Mouse (Mus musculus): ENCODE data around the gene Ltk. TPM values are rescaled to one million over a fixed set of nuclear protein-coding genes. Genes with fewer than 3 reads are reported as not detected.

Ltk gene
- 1.6 and 2.7 TPM in 2 replicates for polyA plus RNA-seq (2014; fragmentation: Nextera tagmentation; extraction: Ambion mirVana)

DNA sequence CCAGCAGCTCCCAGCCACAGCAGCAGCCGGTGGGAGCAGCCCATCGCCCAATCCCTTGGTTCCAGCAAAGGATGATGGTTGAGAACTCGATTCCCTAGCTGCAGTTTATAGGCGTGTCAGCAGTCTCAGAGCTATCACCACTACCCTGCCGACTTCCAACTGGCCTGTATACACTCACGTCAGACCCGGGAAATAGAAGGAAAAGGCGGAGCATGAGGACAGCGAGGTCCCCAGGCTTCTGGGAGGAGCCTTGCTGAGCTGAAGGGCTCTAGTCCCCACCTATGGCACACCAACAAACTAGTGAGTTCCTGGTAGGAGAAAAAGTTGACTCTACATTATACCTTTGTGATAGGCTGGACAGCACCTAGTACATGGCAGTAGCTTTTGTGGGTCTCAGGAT is at the start of gene Ltk:
Gene Ltk, minus strand, starts transcription at position 181 of the 400 bp plus-strand sequence.
- no peaks in the 10 kb centered on the region for H3K9me3 ChIP-seq (ENCODE audit: control insufficient read depth, low read length)
- H3K36me3 ChIP-seq (replicated peaks; ENCODE audit: control insufficient read depth, insufficient read depth): peaks cover 15% of the 10 kb centered on the region
- DNase-seq (ENCODE audit: low spot score) (no peak), ATAC-seq (ENCODE audit: low FRiP score) (no peak)
- H3K9ac ChIP-seq: no peak within 1 kb of the TSS
- H3K4me2 ChIP-seq (replicated peaks): peak within 1 kb of the TSS; percentile 97; the same call in 1 of the 2 replicates
- 14% methylated on average over 9 of the region's 9 CpGs for WGBS
- H3K4me3 ChIP-seq (replicated peaks; ENCODE audit: low read length): no peak within 1 kb of the TSS
- H3K27me3 ChIP-seq (ENCODE audit: control insufficient read depth, insufficient read depth, low read length): peaks cover 57% of the 10 kb centered on the region
- H3K4me1 ChIP-seq (replicated peaks; ENCODE audit: control insufficient read depth, insufficient read depth, low read length): 0 out of 2 replicates have a peak, but pooled peaks cover 10% of the 10 kb centered on the region
- H3K27ac ChIP-seq: no peak within 1 kb of the TSS

DNA sequence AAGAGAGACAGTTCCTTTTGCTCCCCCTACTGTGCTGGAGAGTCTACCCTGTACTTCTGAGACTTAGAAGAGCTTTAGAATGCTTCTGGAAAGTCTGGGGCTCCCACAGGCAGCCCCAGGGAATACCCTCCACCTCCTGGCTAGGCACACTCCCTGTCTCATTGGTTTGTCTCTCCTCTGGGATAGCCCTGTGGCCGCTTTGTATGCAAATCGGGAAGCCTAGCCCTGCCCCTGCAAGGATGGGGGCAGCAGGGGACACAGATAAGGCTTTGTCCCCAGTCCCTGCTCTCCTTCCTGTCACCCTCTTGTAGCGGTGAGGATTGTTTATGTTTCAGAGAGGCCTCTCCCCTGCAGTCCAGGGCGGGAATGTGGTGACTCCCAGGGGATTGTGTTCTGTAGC is 48.6 kb upstream of the Ltk start:
- H3K4me1 ChIP-seq (replicated peaks; ENCODE audit: control insufficient read depth, insufficient read depth, low read length): peaks cover 13% of the 10 kb centered on the region; the same call in 1 of the 2 replicates
- no peak overlapping the region for H3K27ac ChIP-seq
- no peak overlapping the region for H3K9ac ChIP-seq
- WGBS: 36% methylated on average over 4 of the region's 4 CpGs
- peaks cover 34% of the 10 kb centered on the region for H3K36me3 ChIP-seq (replicated peaks; ENCODE audit: control insufficient read depth, insufficient read depth)
- no peaks in the 10 kb centered on the region for H3K27me3 ChIP-seq (ENCODE audit: control insufficient read depth, insufficient read depth, low read length)
- DNase-seq (ENCODE audit: low spot score): no peak
- no peak overlapping the region for H3K4me3 ChIP-seq (replicated peaks; ENCODE audit: low read length)
- no peak overlapping the region for H3K4me2 ChIP-seq (replicated peaks)
- no peaks in the 10 kb centered on the region for H3K9me3 ChIP-seq (ENCODE audit: control insufficient read depth, low read length)
- ATAC-seq (ENCODE audit: low FRiP score): no peak

- ATAC-seq (ENCODE audit: low FRiP score) (no peak), DNase-seq (ENCODE audit: low spot score) (no peak)
- no peak overlapping the region for H3K9ac ChIP-seq
- WGBS: 27% methylated on average over 4 of the region's 4 CpGs
- H3K27ac ChIP-seq: no peak overlapping the region
- H3K4me1 ChIP-seq (replicated peaks; ENCODE audit: control insufficient read depth, insufficient read depth, low read length): peaks cover 18% of the 10 kb centered on the region; the same call in 1 of the 2 replicates
- H3K4me3 ChIP-seq (replicated peaks; ENCODE audit: low read length): no peak overlapping the region
- H3K36me3 ChIP-seq (replicated peaks; ENCODE audit: control insufficient read depth, insufficient read depth): peaks cover 31% of the 10 kb centered on the region
- no peak overlapping the region for H3K4me2 ChIP-seq (replicated peaks)
- no peaks in the 10 kb centered on the region for H3K27me3 ChIP-seq (ENCODE audit: control insufficient read depth, insufficient read depth, low read length)
- no peaks in the 10 kb centered on the region for H3K9me3 ChIP-seq (ENCODE audit: control insufficient read depth, low read length)
Measured at GRCm38 (mm10) chr2:119808438-119808837, 48.2 kb upstream of the Ltk start.

DNA sequence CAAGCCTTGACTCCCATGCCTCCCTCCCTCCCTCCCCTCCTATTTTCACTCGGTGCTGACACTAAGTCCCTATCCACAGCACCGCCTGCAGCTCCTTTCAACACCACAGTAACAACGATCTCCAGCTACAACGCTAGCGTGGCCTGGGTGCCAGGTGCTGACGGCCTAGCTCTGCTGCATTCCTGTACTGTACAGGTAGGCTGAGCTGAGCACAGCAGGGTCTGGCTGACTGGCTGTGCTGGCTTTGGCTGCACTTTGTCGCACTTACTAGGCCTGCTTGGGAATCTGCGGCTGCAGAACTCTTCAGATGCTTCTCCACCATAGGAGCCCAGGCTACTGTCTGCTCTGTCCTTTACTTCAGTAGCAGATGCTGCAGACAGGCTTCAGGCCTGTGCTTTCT is 45.3 kb upstream of the Ltk start:
- Histone ChIP-seq H3K36me3 (replicated peaks; ENCODE audit: control insufficient read depth, insufficient read depth) (0 out of 2 replicates have a peak, but pooled peaks cover 22% of the 10 kb centered on the region), H3K9me3 (ENCODE audit: control insufficient read depth, low read length) (no peaks in the 10 kb centered on the region), H3K4me2 (replicated peaks) (no peak overlapping the region), H3K27me3 (ENCODE audit: control insufficient read depth, insufficient read depth, low read length) (0 out of 2 replicates have a peak, but pooled peaks cover 3% of the 10 kb centered on the region), H3K27ac (no peak overlapping the region), H3K4me1 (replicated peaks; ENCODE audit: control insufficient read depth, insufficient read depth, low read length) (peaks cover 35% of the 10 kb centered on the region; the same call in 1 of the 2 replicates), H3K4me3 (replicated peaks; ENCODE audit: low read length) (no peak overlapping the region), H3K9ac (no peak overlapping the region)
- 38% methylated on average over 8 of the region's 8 CpGs for WGBS
- ATAC-seq (ENCODE audit: low FRiP score) (no peak), DNase-seq (ENCODE audit: low spot score) (no peak)

GRCm38 (mm10) chr2:119804776-119805175 is 44.5 kb upstream of the Ltk start:
- Histone ChIP-seq H3K9me3 (ENCODE audit: control insufficient read depth, low read length) (no peaks in the 10 kb centered on the region), H3K27me3 (ENCODE audit: control insufficient read depth, insufficient read depth, low read length) (0 out of 2 replicates have a peak, but pooled peaks cover 3% of the 10 kb centered on the region), H3K36me3 (replicated peaks; ENCODE audit: control insufficient read depth, insufficient read depth) (0 out of 2 replicates have a peak, but pooled peaks cover 16% of the 10 kb centered on the region), H3K9ac (no peak overlapping the region), H3K27ac (no peak overlapping the region), H3K4me1 (replicated peaks; ENCODE audit: control insufficient read depth, insufficient read depth, low read length) (peaks cover 41% of the 10 kb centered on the region; the same call in 1 of the 2 replicates), H3K4me3 (replicated peaks; ENCODE audit: low read length) (no peak overlapping the region), H3K4me2 (replicated peaks) (no peak overlapping the region)
- 0 out of 2 replicates have a peak, but pooled peaks have one; percentile 9 for ATAC-seq (ENCODE audit: low FRiP score)
- no peak for DNase-seq (ENCODE audit: low spot score)
- 19% methylated on average over 9 of the region's 9 CpGs for WGBS

DNA sequence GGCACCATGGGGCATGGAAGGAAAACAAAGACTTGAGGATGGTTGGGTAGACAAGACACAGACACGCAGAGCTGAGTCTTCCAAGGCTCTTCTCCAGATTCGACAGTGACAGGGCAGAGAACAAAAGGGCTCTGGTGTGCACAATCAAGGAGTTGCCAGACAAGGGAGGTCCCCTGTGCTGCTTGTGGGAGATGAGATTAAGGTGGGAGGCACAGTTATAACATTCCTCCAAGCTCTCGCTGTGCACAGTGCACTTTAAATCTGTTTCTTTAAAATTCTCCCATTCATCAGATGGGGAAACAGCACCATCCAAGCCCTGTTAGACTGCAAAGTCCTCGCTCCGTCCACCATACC is 44.0 kb upstream of the Ltk start:
- H3K4me3 ChIP-seq (replicated peaks; ENCODE audit: low read length): no peak overlapping the region
- no peak overlapping the region for H3K4me2 ChIP-seq (replicated peaks)
- H3K9ac ChIP-seq: no peak overlapping the region
- ATAC-seq (ENCODE audit: low FRiP score) (no peak), DNase-seq (ENCODE audit: low spot score) (no peak)
- H3K27ac ChIP-seq: no peak overlapping the region
- 30% methylated on average over 5 of the region's 5 CpGs for WGBS
- 0 out of 2 replicates have a peak, but pooled peaks cover 16% of the 10 kb centered on the region for H3K36me3 ChIP-seq (replicated peaks; ENCODE audit: control insufficient read depth, insufficient read depth)
- H3K27me3 ChIP-seq (ENCODE audit: control insufficient read depth, insufficient read depth, low read length): 0 out of 2 replicates have a peak, but pooled peaks cover 3% of the 10 kb centered on the region
- no peaks in the 10 kb centered on the region for H3K9me3 ChIP-seq (ENCODE audit: control insufficient read depth, low read length)
- peaks cover 41% of the 10 kb centered on the region; the same call in 1 of the 2 replicates for H3K4me1 ChIP-seq (replicated peaks; ENCODE audit: control insufficient read depth, insufficient read depth, low read length)

- peaks cover 41% of the 10 kb centered on the region; the same call in 1 of the 2 replicates for H3K4me1 ChIP-seq (replicated peaks; ENCODE audit: control insufficient read depth, insufficient read depth, low read length)
- H3K36me3 ChIP-seq (replicated peaks; ENCODE audit: control insufficient read depth, insufficient read depth): 0 out of 2 replicates have a peak, but pooled peaks cover 16% of the 10 kb centered on the region
- no peak overlapping the region for H3K4me2 ChIP-seq (replicated peaks)
- H3K9me3 ChIP-seq (ENCODE audit: control insufficient read depth, low read length): no peaks in the 10 kb centered on the region
- no peak overlapping the region for H3K9ac ChIP-seq
- 0 out of 2 replicates have a peak, but pooled peaks cover 3% of the 10 kb centered on the region for H3K27me3 ChIP-seq (ENCODE audit: control insufficient read depth, insufficient read depth, low read length)
- no peak overlapping the region for H3K27ac ChIP-seq
- no peak overlapping the region for H3K4me3 ChIP-seq (replicated peaks; ENCODE audit: low read length)
- 12% methylated on average over 6 of the region's 6 CpGs for WGBS
- DNase-seq (ENCODE audit: low spot score): no peak
- no peak for ATAC-seq (ENCODE audit: low FRiP score)
Measured at GRCm38 (mm10) chr2:119803618-119804274, 43.5 kb upstream of the Ltk start.

GRCm38 (mm10) chr2:119802767-119803617 is 42.8 kb upstream of the Ltk start:
- no peak overlapping the region for H3K9ac ChIP-seq
- H3K27ac ChIP-seq: no peak overlapping the region
- 23% methylated on average over 10 of the region's 10 CpGs for WGBS
- DNase-seq (ENCODE audit: low spot score) (no peak), ATAC-seq (ENCODE audit: low FRiP score) (peak; percentile 46)
- peaks cover 41% of the 10 kb centered on the region; the same call in 1 of the 2 replicates for H3K4me1 ChIP-seq (replicated peaks; ENCODE audit: control insufficient read depth, insufficient read depth, low read length)
- no peak overlapping the region for H3K4me2 ChIP-seq (replicated peaks)
- 0 out of 2 replicates have a peak, but pooled peaks cover 14% of the 10 kb centered on the region for H3K36me3 ChIP-seq (replicated peaks; ENCODE audit: control insufficient read depth, insufficient read depth)
- H3K4me3 ChIP-seq (replicated peaks; ENCODE audit: low read length): no peak overlapping the region
- no peaks in the 10 kb centered on the region for H3K9me3 ChIP-seq (ENCODE audit: control insufficient read depth, low read length)
- peaks cover 8% of the 10 kb centered on the region; the same call in 1 of the 2 replicates for H3K27me3 ChIP-seq (ENCODE audit: control insufficient read depth, insufficient read depth, low read length)
